Mouse (Mus musculus): ENCODE measurements around the gene Xylt2. TPM values are rescaled to one million over a fixed set of nuclear protein-coding genes. Genes with fewer than 3 reads are reported as not detected.

Xylt2 gene
- polyA plus RNA-seq, 2 experiments: 1.8 to 2.8 TPM

DNA sequence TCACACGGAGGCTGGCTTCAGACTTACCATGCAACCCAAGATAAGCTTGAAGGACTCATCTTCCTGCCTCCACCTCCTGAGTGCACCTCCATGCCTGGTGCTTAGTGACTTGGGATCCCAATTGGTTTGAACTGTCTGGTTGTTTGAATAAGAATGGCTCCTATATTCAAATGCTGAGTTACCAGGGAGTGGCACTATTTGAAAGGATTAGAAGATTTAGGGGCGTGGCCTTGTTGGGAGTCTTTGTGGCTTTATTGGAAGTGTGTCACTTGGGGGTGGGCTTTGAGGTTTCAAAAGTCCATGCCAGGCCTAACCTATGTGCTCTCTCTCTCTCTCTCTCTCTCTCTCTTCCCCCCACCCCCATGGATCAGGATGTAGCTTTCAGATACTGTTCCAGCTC is 59.7 kb downstream of the Xylt2 start:
- 68% methylated on average over 2 of the region's 2 CpGs for WGBS (ENCODE audit: insufficient replicate concordance)
- Histone ChIP-seq H3K9ac (replicated peaks) (no peak overlapping the region), H3K27me3 (ENCODE audit: control insufficient read depth, insufficient read depth, low read length) (no peaks in the 10 kb centered on the region), H3K4me3 (ENCODE audit: insufficient read depth in 1 of 2, low read depth in 2 of 2, low read length in 2 of 2) (no peak overlapping the region), H3K4me2 (ENCODE audit: low read depth) (no peak overlapping the region), H3K27ac (no peak overlapping the region), H3K36me3 (replicated peaks; ENCODE audit: control insufficient read depth, insufficient read depth, low read depth) (no peaks in the 10 kb centered on the region), H3K4me1 (replicated peaks; ENCODE audit: control insufficient read depth in 2 of 2, insufficient read depth in 2 of 2, low read length in 1 of 2) (no peaks in the 10 kb centered on the region; a peak in 1 of 4 replicates), H3K9me3 (ENCODE audit: control insufficient read depth, low read length) (no peaks in the 10 kb centered on the region)
- ATAC-seq (ENCODE audit: insufficient read depth): no peak
- no peak for DNase-seq (ENCODE audit: low read depth in 3 of 3, low spot score in 3 of 3)
- TF ChIP-seq EP300 (IDR thresholded peaks at IDR 0.05; ENCODE audit: low read depth) (no peak), CTCF (IDR thresholded peaks at IDR 0.05; ENCODE audit: low read depth) (no peak)

DNA sequence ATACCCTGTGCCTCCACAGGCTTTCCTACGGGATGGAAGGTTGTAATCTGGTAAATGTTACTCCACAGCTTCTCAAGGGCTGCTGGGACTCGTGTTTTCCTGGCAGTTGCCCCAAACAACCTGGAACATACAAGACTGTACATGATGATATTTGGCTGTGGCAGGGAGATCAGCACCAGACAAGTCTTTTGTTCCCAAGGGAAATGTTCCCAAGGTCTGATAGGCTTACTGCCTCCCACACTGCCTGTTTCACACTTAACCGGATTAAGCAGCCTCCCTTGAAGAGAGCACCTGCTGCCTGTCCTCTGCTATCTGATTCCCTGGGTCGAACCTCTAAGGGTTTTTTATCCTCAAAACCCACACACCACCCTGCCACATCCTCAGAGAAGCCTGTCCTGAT is 61.8 kb downstream of the Xylt2 start:
- 24% methylated on average over 4 of the region's 4 CpGs for WGBS (ENCODE audit: insufficient replicate concordance)
- H3K4me3 ChIP-seq (ENCODE audit: insufficient read depth in 1 of 2, low read depth in 2 of 2, low read length in 2 of 2): no peak overlapping the region
- no peak for TF ChIP-seq EP300 (IDR thresholded peaks at IDR 0.05; ENCODE audit: low read depth)
- no peak for TF ChIP-seq CTCF (IDR thresholded peaks at IDR 0.05; ENCODE audit: low read depth)
- no peaks in the 10 kb centered on the region for H3K36me3 ChIP-seq (replicated peaks; ENCODE audit: control insufficient read depth, insufficient read depth, low read depth)
- DNase-seq (ENCODE audit: low read depth in 3 of 3, low spot score in 3 of 3) (no peak), ATAC-seq (ENCODE audit: insufficient read depth) (no peak)
- H3K9ac ChIP-seq (replicated peaks): no peak overlapping the region
- no peak overlapping the region for H3K27ac ChIP-seq
- no peaks in the 10 kb centered on the region for H3K4me1 ChIP-seq (replicated peaks; ENCODE audit: control insufficient read depth in 2 of 2, insufficient read depth in 2 of 2, low read length in 1 of 2)
- H3K9me3 ChIP-seq (ENCODE audit: control insufficient read depth, low read length): no peaks in the 10 kb centered on the region
- no peak overlapping the region for H3K4me2 ChIP-seq (ENCODE audit: low read depth)
- H3K27me3 ChIP-seq (ENCODE audit: control insufficient read depth, insufficient read depth, low read length): no peaks in the 10 kb centered on the region

DNA sequence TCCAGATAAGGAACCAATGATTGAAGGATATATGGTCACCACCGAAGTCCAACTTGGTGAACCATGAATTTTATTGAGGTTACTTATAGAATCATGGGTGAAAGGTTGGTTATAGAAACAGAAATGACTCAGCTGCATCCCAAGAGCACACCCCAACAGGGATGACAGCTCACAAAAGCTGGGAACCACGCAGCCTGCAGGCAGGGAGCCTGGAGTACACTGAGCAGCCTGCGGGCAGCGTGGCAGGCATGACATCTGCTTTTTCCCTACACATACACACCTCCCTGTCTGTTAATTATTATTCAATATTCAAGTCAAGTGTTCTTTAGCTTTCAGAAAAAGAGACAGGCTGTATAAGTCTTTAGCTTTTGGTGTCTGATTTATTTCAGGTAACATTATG is 62.7 kb downstream of the Xylt2 start:
- H3K4me2 ChIP-seq (ENCODE audit: low read depth): no peak overlapping the region
- no peak for TF ChIP-seq CTCF (IDR thresholded peaks at IDR 0.05; ENCODE audit: low read depth)
- no peak for TF ChIP-seq EP300 (IDR thresholded peaks at IDR 0.05; ENCODE audit: low read depth)
- WGBS (ENCODE audit: insufficient replicate concordance): 57% methylated on average over 4 of the region's 4 CpGs
- H3K27me3 ChIP-seq (ENCODE audit: control insufficient read depth, insufficient read depth, low read length): no peaks in the 10 kb centered on the region
- ATAC-seq (ENCODE audit: insufficient read depth) (no peak), DNase-seq (ENCODE audit: low read depth in 3 of 3, low spot score in 3 of 3) (no peak)
- H3K4me3 ChIP-seq (ENCODE audit: insufficient read depth in 1 of 2, low read depth in 2 of 2, low read length in 2 of 2): no peak overlapping the region
- no peaks in the 10 kb centered on the region for H3K36me3 ChIP-seq (replicated peaks; ENCODE audit: control insufficient read depth, insufficient read depth, low read depth)
- no peaks in the 10 kb centered on the region for H3K9me3 ChIP-seq (ENCODE audit: control insufficient read depth, low read length)
- no peaks in the 10 kb centered on the region for H3K4me1 ChIP-seq (replicated peaks; ENCODE audit: control insufficient read depth in 2 of 2, insufficient read depth in 2 of 2, low read length in 1 of 2)
- no peak overlapping the region for H3K27ac ChIP-seq
- no peak overlapping the region for H3K9ac ChIP-seq (replicated peaks)

Other genes with a start within 250 kb of the Xylt2 start
- gene Cacna1g, start 203.3 kb downstream of the Xylt2 start, polyA plus RNA-seq (2012; rRNA removed): 6.1 and 7.3 TPM in 2 replicates
- gene Cacna1g, start 203.3 kb downstream of the Xylt2 start, polyA plus RNA-seq (2014; fragmentation: Nextera tagmentation; extraction: Ambion mirVana): 0.89 and 3.1 TPM in 2 replicates
- gene Spata20, start 191.3 kb downstream of the Xylt2 start, polyA plus RNA-seq (2012; rRNA removed): not detected in 2 replicates
- not detected in 2 replicates for gene Spata20, start 191.3 kb downstream of the Xylt2 start, polyA plus RNA-seq (2014; fragmentation: Nextera tagmentation; extraction: Ambion mirVana)
- gene Epn3, start 177.5 kb downstream of the Xylt2 start, polyA plus RNA-seq (2012; rRNA removed): 0.02 and 0.04 TPM in 2 replicates
- gene Epn3, start 177.5 kb downstream of the Xylt2 start, polyA plus RNA-seq (2014; fragmentation: Nextera tagmentation; extraction: Ambion mirVana): not detected in 2 replicates
- gene Mycbpap, start 155.8 kb downstream of the Xylt2 start, polyA plus RNA-seq (2012; rRNA removed): 0.03 and 0.09 TPM in 2 replicates
- not detected in 2 replicates for gene Mycbpap, start 155.8 kb downstream of the Xylt2 start, polyA plus RNA-seq (2014; fragmentation: Nextera tagmentation; extraction: Ambion mirVana)
- 1.2 and 1.4 TPM in 2 replicates for gene Rsad1, start 128.3 kb downstream of the Xylt2 start, polyA plus RNA-seq (2012; rRNA removed)
- 0.51 and 0.72 TPM in 2 replicates for gene Rsad1, start 128.3 kb downstream of the Xylt2 start, polyA plus RNA-seq (2014; fragmentation: Nextera tagmentation; extraction: Ambion mirVana)
- gene Chad, start 112.5 kb downstream of the Xylt2 start, polyA plus RNA-seq (2012; rRNA removed): 0.02 and 0.03 TPM in 2 replicates
- gene Chad, start 112.5 kb downstream of the Xylt2 start, polyA plus RNA-seq (2014; fragmentation: Nextera tagmentation; extraction: Ambion mirVana): 0.09 TPM in 1 of 2 replicates, not detected in the other
- 3.2 and 3.9 TPM in 2 replicates for gene Acsf2, start 75.6 kb downstream of the Xylt2 start, polyA plus RNA-seq (2012; rRNA removed)
- 1.3 and 1.4 TPM in 2 replicates for gene Acsf2, start 75.6 kb downstream of the Xylt2 start, polyA plus RNA-seq (2014; fragmentation: Nextera tagmentation; extraction: Ambion mirVana)
- gene Lrrc59, start 47.7 kb downstream of the Xylt2 start, polyA plus RNA-seq (2012; rRNA removed): 36.3 and 52.7 TPM in 2 replicates
- 66.4 and 73.4 TPM in 2 replicates for gene Lrrc59, start 47.7 kb downstream of the Xylt2 start, polyA plus RNA-seq (2014; fragmentation: Nextera tagmentation; extraction: Ambion mirVana)
- gene Mrpl27, start 23.7 kb downstream of the Xylt2 start, polyA plus RNA-seq (2012; rRNA removed): 45.0 and 61.3 TPM in 2 replicates
- gene Mrpl27, start 23.7 kb downstream of the Xylt2 start, polyA plus RNA-seq (2014; fragmentation: Nextera tagmentation; extraction: Ambion mirVana): 56.8 and 58.6 TPM in 2 replicates
- gene Eme1, start 23.6 kb downstream of the Xylt2 start, polyA plus RNA-seq (2012; rRNA removed): 12.8 and 15.4 TPM in 2 replicates
- gene Eme1, start 23.6 kb downstream of the Xylt2 start, polyA plus RNA-seq (2014; fragmentation: Nextera tagmentation; extraction: Ambion mirVana): 13.0 and 15.7 TPM in 2 replicates
- gene Gm11541, start 27.0 kb upstream of the Xylt2 start, polyA plus RNA-seq (2012; rRNA removed): not detected in 2 replicates
- not detected in 2 replicates for gene Gm11541, start 27.0 kb upstream of the Xylt2 start, polyA plus RNA-seq (2014; fragmentation: Nextera tagmentation; extraction: Ambion mirVana)
- gene Cdc34b, start 64.3 kb upstream of the Xylt2 start, polyA plus RNA-seq (2012; rRNA removed): 0.03 TPM in 1 of 2 replicates, not detected in the other
- 0.08 TPM in 1 of 2 replicates, not detected in the other for gene Cdc34b, start 64.3 kb upstream of the Xylt2 start, polyA plus RNA-seq (2014; fragmentation: Nextera tagmentation; extraction: Ambion mirVana)
- not detected in 2 replicates for gene Tmem92, start 105.2 kb upstream of the Xylt2 start, polyA plus RNA-seq (2012; rRNA removed)
- gene Tmem92, start 105.2 kb upstream of the Xylt2 start, polyA plus RNA-seq (2014; fragmentation: Nextera tagmentation; extraction: Ambion mirVana): not detected in 2 replicates